Mouse (Mus musculus): ENCODE results near the gene Iqcf1.

- no peak for TF ChIP-seq CTCF (IDR thresholded peaks at IDR 0.05; ENCODE audit: low read depth)
- TF ChIP-seq EP300 (optimal IDR thresholded peaks at IDR 0.05): no peak
Observed at GRCm38 (mm10) chr9:106480541-106480940, 19.2 kb upstream of the Iqcf1 start.
